Mouse (Mus musculus): ENCODE results near the gene Gm6309. TPM values are rescaled to one million over a fixed set of nuclear protein-coding genes. Genes with fewer than 3 reads are reported as not detected.
A peak's percentile ranks its signal among the peaks of the same experiment; 100 is the strongest.
"Not testable (repeated sequence)": the region's sequence is repeated elsewhere in the genome, so short reads cannot be mapped to it uniquely, and the experiment has no call there.

The Gm6309 gene
- not detected for total RNA-seq (2021)
- long read RNA-seq, experiment 1 = 0 reads
- long read RNA-seq, experiment 2 = 0 reads

DNA sequence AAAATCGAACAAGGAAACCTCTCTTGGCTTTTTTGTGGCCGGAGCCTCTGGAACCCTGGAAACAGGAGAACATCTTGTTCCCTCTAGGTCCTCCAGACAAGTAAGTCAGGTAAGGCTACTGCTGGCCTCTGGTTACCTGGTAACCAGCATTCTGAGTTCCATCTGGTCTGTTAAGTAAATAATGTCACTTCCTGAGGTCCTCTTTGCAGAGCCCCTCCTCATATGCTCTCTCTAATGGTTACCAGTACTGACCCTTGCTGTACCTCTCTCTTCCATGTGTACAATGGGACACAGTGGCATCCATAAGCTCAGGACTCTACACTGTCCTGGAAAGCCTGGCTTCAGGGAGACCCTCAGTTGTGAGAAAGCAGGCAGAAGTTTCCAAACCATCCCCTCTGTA is at the start of gene Gm6309:
Gm6309 (minus strand) TSS at position 101 of the 400 bp plus-strand sequence.
- DNase-seq (ENCODE audit: low spot score in 2 of 2) = not testable (repeated sequence)

DNA sequence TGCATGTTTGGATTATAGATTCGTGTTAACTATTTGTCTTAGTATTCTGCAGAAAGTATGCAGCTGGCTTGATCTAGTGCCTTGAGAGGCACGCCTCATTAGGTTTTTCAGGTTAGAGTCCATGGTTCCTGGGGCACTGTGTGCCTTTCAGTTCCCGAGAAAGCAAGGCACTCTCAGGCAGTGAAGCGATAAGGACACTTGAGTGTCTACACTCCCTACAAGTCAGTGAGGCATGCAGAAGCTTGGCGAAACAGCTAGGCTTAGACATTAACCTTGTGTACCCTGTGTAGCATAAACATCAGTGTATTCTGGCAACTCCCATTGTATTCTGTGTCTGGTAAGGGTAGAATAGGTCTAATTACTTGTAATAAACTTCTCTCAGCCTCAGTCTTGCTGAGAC is 35.0 kb upstream of the Gm6309 start:
- DNase-seq (ENCODE audit: low spot score in 2 of 2) = no peak

DNA sequence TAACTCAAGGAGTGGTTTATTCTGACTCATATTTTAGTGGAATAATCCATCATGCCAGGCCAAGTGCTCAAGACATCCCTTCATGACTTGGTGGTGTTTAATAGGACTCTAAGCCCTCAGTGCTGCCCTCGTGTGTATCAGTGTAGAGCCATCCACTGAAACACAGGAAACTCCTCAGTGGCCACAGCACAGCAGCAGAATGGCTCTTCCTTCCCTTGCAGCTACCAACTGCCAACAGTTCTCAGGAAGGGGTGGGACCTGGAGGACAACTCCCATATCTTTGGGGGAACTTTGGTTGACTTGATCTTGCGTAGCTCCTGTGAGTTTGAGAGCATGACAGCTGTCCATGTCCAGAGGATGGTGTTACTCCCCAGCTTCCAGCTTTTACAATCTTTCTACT is 33.4 kb upstream of the Gm6309 start:
- DNase-seq (ENCODE audit: low spot score in 2 of 2) = no peak

DNA sequence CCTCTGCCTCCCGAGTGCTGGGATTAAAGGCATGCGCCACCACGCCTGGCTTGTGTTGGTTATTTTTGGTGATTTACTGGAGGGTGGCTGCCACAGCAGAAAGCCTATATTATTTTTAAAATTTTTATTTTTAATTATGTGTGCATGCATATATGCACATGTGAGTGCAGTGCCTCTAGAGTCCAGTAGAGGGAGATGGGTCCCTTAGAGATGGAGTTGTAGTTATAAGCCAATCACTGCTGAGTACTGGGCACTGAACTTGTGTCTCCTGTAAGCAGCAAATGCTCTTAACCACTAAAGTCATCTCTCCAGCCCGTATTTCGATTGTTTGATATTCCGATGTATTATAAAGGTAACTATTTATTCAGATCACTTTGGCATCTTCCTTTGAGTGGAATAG is 30.1 kb upstream of the Gm6309 start:
- DNase-seq (ENCODE audit: low spot score in 2 of 2) = no peak

DNA sequence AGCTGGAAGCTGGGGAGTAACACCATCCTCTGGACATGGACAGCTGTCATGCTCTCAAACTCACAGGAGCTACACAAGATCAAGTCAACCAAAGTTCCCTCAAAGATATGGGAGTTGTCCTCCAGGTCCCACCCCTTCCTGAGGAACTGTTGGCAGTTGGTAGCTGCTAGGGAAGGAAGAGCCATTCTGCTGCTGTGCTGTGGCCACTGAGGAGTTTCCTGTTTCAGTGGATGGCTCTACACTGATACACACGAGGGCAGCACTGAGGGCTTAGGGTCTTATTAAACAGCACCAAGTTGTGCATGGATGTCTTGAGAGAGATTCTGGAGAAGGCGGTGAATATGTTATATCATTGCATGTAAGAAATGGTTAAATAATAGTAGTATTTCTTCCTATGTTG is 29.0 kb upstream of the Gm6309 start:
- no peak for DNase-seq (ENCODE audit: low spot score in 2 of 2)

GRCm38 (mm10) chr5:146199073-146199472 is 28.6 kb upstream of the Gm6309 start:
- DNase-seq (ENCODE audit: low spot score in 2 of 2) = no peak

- no peak for DNase-seq (ENCODE audit: low spot score in 2 of 2)
Observed at GRCm38 (mm10) chr5:146193360-146193759, 22.8 kb upstream of the Gm6309 start.

- no peak for DNase-seq (ENCODE audit: low spot score in 2 of 2)
Observed at GRCm38 (mm10) chr5:146190501-146191269, 20.2 kb upstream of the Gm6309 start.

DNA sequence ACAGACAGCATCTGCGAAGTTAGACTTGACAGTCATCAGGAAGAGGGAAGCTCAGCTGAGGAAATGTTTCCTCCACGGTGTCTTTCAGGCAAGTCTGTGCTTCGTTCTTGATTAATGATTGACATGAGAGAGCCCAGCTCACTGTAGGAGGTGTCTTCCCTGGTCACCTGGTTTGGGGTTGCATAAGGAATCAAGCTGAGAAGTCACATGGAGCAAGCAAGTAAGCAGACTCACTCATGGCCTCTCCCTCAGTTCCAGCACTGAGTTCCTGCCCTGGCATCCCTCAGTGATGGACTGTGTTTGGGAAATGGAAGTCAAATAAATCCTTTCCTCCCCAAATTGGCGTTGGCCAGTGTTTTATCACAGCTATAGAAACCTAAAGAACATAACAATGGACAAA is 19.6 kb upstream of the Gm6309 start:
- no peak for DNase-seq (ENCODE audit: low spot score in 2 of 2)

- DNase-seq (ENCODE audit: low spot score in 2 of 2) = no peak
Observed at GRCm38 (mm10) chr5:146188712-146189111, 18.2 kb upstream of the Gm6309 start.

- no peak for DNase-seq (ENCODE audit: low spot score in 2 of 2)
Observed at GRCm38 (mm10) chr5:146188144-146188543, 17.6 kb upstream of the Gm6309 start.

- DNase-seq (ENCODE audit: low spot score in 2 of 2) = peak; percentile 47 to 63
Observed at GRCm38 (mm10) chr5:146187441-146187840, 16.9 kb upstream of the Gm6309 start.

DNA sequence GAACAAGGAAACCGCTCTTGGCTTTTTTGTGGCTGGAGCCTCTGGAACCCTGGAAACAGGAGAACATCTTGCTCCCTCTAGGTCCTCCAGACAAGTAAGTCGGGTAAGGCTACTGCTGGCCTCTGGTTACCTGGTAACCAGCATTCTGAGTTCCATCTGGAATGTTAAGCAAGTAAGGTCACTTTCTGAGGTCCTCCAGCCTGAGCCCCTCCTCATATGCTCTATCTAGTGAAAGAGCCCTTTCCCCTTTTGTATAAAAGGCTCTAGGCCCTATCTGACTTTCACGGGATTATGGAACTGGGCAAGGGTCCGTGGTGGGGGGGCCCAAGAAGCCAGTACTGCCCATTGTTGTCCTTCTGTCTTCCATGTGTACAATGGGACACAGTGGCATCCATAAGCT is 14.7 kb upstream of the Gm6309 start, which contains the start of gene 1700001J03Rik:
1700001J03Rik (minus strand) TSS at position 101 of the 400 bp plus-strand sequence.
- not testable (repeated sequence) for DNase-seq (ENCODE audit: low spot score in 2 of 2)

- DNase-seq (ENCODE audit: low spot score in 2 of 2) = not testable (repeated sequence)
Observed at GRCm38 (mm10) chr5:146172744-146173143, 2.2 kb upstream of the Gm6309 start.

DNA sequence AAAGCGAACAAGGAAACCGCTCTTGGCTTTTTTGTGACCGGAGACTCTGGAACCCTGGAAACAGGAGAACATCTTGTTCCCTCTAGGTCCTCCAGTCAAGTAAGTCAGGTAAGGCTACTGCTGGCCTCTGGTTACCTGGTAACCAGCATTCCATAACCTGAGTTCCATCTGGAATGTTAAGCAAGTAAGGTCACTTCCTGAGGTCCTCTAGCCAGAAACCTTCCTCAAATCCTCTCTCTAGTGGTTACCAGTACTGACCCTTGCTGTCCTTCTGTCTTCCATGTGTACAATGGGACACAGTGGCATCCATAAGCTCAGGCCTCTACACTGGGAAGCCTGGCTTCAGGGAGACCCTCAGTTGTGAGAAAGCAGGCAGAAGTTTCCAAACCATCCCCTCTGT is 10.1 kb downstream of the Gm6309 start, which contains the start of gene Gm5565:
Gm5565 (minus strand) TSS at position 101 of the 400 bp plus-strand sequence.
- not testable (repeated sequence) for DNase-seq (ENCODE audit: low spot score in 2 of 2)

DNA sequence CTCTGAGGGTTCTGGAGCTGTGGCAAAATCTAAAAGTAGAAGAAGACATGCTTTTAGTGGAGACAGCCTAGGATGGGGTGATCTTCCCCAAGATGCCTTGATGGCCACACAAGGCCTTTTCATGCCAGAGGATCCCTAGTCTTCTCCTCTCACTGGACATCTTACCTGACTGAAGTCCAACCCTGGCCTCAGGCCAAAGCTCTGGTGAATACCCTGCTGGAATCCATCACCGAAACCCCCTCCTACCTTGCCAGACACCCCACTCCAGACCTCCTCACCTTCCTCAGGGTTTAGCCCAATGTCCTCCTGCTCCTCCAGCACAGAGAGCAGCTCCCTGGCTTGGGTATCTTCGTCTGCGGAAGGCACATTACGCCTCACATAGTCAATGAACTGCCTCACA is 12.2 kb downstream of the Gm6309 start:
- DNase-seq (ENCODE audit: low spot score in 2 of 2) = not testable (repeated sequence)

DNA sequence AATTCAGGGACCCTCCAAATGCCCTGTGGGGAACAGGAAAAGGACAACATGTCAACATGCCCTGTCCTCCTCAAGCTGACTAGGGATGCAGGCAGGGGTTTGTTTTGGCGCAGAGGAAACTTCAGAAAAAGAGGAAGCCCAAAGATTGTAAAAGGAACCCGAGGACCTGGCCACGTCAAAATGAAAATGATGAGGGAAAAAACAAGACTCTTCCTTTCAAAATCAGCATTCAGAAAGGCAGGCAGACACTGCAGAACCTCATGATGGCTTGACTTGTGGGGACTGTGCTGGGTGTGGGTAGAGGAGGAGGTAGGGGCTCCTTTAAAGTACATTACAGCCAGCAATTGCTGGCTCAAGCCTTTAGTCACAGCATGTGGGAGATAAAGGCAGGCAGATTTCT is 20.1 kb downstream of the Gm6309 start:
- DNase-seq (ENCODE audit: low spot score in 2 of 2) = no peak

DNA sequence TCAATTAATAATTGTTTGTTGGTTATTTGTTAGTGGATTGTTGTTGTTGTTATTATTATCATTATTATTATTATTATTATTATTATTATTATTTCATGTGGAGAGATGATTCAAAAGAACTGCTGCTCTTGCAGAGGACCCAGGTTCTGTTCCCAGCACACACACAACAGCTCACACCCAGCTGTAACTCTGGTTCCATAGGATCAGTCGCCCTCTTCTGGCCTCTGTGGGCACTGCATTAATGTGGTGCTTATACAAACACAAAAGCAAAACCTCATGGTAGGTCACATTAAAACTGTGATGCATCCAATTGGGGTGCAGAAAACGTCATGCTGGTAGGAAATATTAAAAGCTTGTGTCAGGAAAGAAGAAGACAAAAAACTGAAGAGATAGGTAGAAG is 22.6 kb downstream of the Gm6309 start:
- DNase-seq (ENCODE audit: low spot score in 2 of 2) = no peak

Other genes with a start within 250 kb of the Gm6309 start
- not detected for gene Cyp3a25, start 161.1 kb downstream of the Gm6309 start, total RNA-seq (2021)
- not detected for gene Cyp3a59, start 91.5 kb downstream of the Gm6309 start, total RNA-seq (2021)
- gene Gm5565, start 10.2 kb downstream of the Gm6309 start, total RNA-seq (2021) = not detected
- gene 1700001J03Rik, start 14.6 kb upstream of the Gm6309 start, total RNA-seq (2021) = under 1 TPM; 0.69 to 0.97 TPM
- gene Rnf6, start 50.8 kb upstream of the Gm6309 start, total RNA-seq (2021) = 10 to 100 TPM; 52.8 to 52.9 TPM
- gene Cdk8, start 60.5 kb upstream of the Gm6309 start, total RNA-seq (2021) = 10 to 100 TPM; 42.0 to 47.0 TPM
- 10 to 100 TPM; 92.7 to 98.3 TPM for gene Wasf3, start 214.3 kb upstream of the Gm6309 start, total RNA-seq (2021)